Mouse (Mus musculus) intestine, postnatal 0 days (tissue): ENCODE measurements around the gene Olfr51. TPM values are rescaled to one million over a fixed set of nuclear protein-coding genes. Genes with fewer than 3 reads are reported as not detected.

Experiments used
- ATAC-seq: fragments of 200-750 bp; cut with Nextera tagmentation; 2 replicates; pipeline ENCODE4 v1.8.0; 2017; ENCODE audit warnings: mild to moderate bottlenecking, moderate TSS enrichment, moderate library complexity
- H3K27ac ChIP-seq: fragments of 300-500 bp; sonication (generic); 2 replicates; pipeline ENCODE4 v1.5.1; 2014; ENCODE audit warnings: mild to moderate bottlenecking, low read depth, low read length, moderate library complexity
- H3K27me3 ChIP-seq: fragments of 300-500 bp; sonication (generic); replicated peaks from 2 replicates; pipeline ENCODE4 v1.6.1; 2014; ENCODE audit warnings: low read length, mixed read lengths; ENCODE audit not compliant: control insufficient read depth, insufficient read depth
- H3K36me3 ChIP-seq: fragments of 300-500 bp; sonication (generic); 2 replicates; pipeline ENCODE4 v1.6.1; 2014; ENCODE audit warnings: mild to moderate bottlenecking, moderate library complexity; ENCODE audit not compliant: control insufficient read depth, insufficient read depth
- H3K4me1 ChIP-seq: fragments of 300-500 bp; sonication (generic); replicated peaks from 2 replicates; pipeline ENCODE4 v1.6.1; 2014; ENCODE audit warnings: antibody characterized with exemption, low read length, mixed read lengths; ENCODE audit not compliant: control insufficient read depth, insufficient read depth
- H3K4me2 ChIP-seq: fragments of 300-500 bp; sonication (generic); replicated peaks from 2 replicates; pipeline ENCODE4 v1.6.1; 2014; ENCODE audit warnings: low read depth, mild to moderate bottlenecking, moderate library complexity
- H3K4me3 ChIP-seq: fragments of 300-500 bp; sonication (generic); 2 replicates; pipeline ENCODE4 v1.5.1; 2014; ENCODE audit warnings: low read depth, low read length
- H3K9ac ChIP-seq: fragments of 300-500 bp; sonication (generic); 2 replicates; pipeline ENCODE4 v1.6.1; 2014; ENCODE audit warnings: mild to moderate bottlenecking, low read depth, low read length
- H3K9me3 ChIP-seq: fragments of 300-500 bp; sonication (generic); 2 replicates; pipeline ENCODE4 v1.6.1; 2016; ENCODE audit warnings: mixed run types; ENCODE audit not compliant: control insufficient read depth
- CTCF ChIP-seq: sonication (generic); IDR thresholded peaks from 2 replicates; pipeline ENCODE4 v1.5.1; 2016; ENCODE audit warnings: low read depth, mild to moderate bottlenecking, control low read depth, antibody characterized with exemption, moderate library complexity
- WGBS: fragments of 180-500 bp; shearing (Covaris S2); extraction: QIAGEN DNeasy Blood & Tissue Kit; methylation state at CpG from one replicate; pipeline ENCODE4 v1.1.7; 2014; 5-methylcytosine and 5-hydroxymethylcytosine counted together
- polyA plus RNA-seq: library from polyadenylated mRNA; unstranded; fragments of >200 nt; fragmentation: Nextera tagmentation; extraction: Ambion mirVana; gene quantifications from 2 replicates; pipeline ENCODE4 v1.2.1, GENCODE M21; 2015

Olfr51 gene
- polyA plus RNA-seq: not detected in 2 replicates

DNA sequence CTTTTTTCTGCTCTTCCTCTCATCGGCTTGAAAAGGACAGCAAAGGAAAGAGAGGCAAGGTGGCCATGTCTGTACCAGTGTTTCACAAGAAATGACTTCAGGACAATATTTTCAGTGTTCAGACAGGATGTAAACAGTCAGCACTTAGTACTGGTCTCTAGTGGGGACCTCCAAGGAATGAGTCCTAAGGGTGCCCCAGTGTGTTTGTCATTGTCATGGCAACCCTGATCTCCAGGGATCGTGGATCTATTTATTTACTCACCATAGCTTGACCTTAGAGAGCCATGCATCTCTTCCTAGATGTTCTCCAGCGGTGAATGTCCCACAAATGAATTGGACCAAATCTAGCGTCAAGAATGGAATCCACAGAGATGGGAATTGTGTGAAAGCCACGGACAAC lies at the start of gene Olfr51:
Olfr51 (plus strand) TSS at position 301 of the 400 bp plus-strand sequence.
- no peak for TF ChIP-seq CTCF
- H3K4me2 ChIP-seq: no peak within 1 kb of the TSS
- no peak within 1 kb of the TSS for H3K4me3 ChIP-seq
- ATAC-seq: no peak
- H3K4me1 ChIP-seq: no peaks in the 10 kb centered on the region
- no peaks in the 10 kb centered on the region for H3K36me3 ChIP-seq
- 61% methylated on average over 5 of the region's 5 CpGs for WGBS
- H3K9ac ChIP-seq: no peak within 1 kb of the TSS
- no peaks in the 10 kb centered on the region for H3K27me3 ChIP-seq
- H3K9me3 ChIP-seq: no peaks in the 10 kb centered on the region
- no peak within 1 kb of the TSS for H3K27ac ChIP-seq

DNA sequence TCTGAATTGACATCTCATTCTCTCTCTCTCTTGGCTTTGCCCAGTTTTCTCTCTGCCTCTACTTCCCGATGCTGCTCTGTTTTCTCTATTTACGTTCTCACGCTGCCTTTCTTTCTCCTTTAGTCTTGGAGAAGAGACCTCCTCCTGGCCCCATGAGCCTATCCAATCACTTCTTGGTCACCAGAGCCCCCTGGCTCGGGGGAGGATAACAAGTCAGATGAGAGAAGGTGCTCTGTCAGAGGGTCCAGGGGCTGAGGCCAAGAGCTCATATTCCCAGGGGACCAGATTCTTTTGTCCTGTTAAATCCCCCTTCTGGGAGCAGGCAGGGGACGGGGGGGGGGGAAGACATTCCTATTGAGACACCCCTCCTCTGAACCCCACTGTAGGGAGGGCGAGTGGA lies 49.7 kb upstream of the Olfr51 start, which contains the start of gene Prop1:
Prop1 (minus strand) TSS at position 101 of the 400 bp plus-strand sequence.
- no peak within 1 kb of the TSS for H3K9ac ChIP-seq
- no peaks in the 10 kb centered on the region for H3K9me3 ChIP-seq
- H3K4me2 ChIP-seq: no peak within 1 kb of the TSS
- WGBS: 76% methylated on average over 6 of the region's 6 CpGs
- TF ChIP-seq CTCF: no peak
- no peaks in the 10 kb centered on the region for H3K4me1 ChIP-seq
- H3K27ac ChIP-seq: no peak within 1 kb of the TSS
- ATAC-seq: no peak
- H3K36me3 ChIP-seq: no peaks in the 10 kb centered on the region
- H3K4me3 ChIP-seq: no peak within 1 kb of the TSS
- no peaks in the 10 kb centered on the region for H3K27me3 ChIP-seq

DNA sequence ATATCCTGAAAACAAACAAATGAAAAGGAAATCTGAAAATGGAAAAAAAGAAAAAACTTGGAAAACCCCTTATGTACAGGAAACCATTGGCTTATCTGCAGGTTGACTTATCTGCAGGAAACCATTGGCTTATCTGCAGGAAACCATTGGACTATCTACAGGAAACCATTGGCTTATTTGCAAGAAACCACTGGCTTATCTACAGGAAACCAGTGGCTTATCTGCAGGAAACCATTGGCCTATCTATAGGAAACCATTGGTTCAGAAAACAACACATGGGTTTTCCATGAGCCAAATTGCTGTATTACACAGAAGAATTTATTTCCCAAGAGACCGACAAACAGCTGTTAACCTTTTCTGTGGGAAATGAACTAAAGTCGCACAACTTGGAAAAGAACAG lies 38.5 kb upstream of the Olfr51 start:
- Histone ChIP-seq H3K4me3 (no peak overlapping the region), H3K4me2 (no peak overlapping the region), H3K9me3 (no peaks in the 10 kb centered on the region), H3K36me3 (no peaks in the 10 kb centered on the region), H3K27me3 (no peaks in the 10 kb centered on the region), H3K27ac (no peak overlapping the region), H3K9ac (no peak overlapping the region), H3K4me1 (no peaks in the 10 kb centered on the region)
- WGBS: 81% methylated on average over 2 of the region's 2 CpGs
- no peak for TF ChIP-seq CTCF
- no peak for ATAC-seq

DNA sequence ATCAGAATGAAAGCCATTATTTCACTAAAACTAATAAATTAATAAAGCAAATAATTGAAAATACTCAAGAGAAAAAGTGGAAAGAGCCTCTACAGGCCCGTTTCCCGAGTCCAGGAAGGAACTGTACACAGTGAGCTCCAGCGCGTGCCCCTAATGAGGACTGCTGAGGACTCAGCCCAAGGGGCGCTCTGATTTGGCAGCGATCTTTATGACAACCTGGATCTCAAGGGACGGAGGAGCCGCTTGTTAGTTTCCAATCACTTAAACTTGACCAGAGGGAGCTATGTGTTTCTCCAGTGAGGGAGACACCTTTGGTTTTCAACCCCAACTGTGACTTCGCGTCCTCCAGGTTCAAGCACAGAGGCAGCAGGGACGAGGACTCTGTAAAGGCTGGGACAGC lies 37.2 kb upstream of the Olfr51 start, which contains the start of gene Olfr1378:
Olfr1378 (plus strand) TSS at position 301 of the 400 bp plus-strand sequence.
- Histone ChIP-seq H3K36me3 (no peaks in the 10 kb centered on the region), H3K9ac (no peak within 1 kb of the TSS), H3K27ac (no peak within 1 kb of the TSS), H3K4me1 (no peaks in the 10 kb centered on the region), H3K4me3 (no peak within 1 kb of the TSS), H3K27me3 (no peaks in the 10 kb centered on the region), H3K9me3 (no peaks in the 10 kb centered on the region), H3K4me2 (no peak within 1 kb of the TSS)
- WGBS: 84% methylated on average over 11 of the region's 11 CpGs
- TF ChIP-seq CTCF: no peak
- no peak for ATAC-seq

DNA sequence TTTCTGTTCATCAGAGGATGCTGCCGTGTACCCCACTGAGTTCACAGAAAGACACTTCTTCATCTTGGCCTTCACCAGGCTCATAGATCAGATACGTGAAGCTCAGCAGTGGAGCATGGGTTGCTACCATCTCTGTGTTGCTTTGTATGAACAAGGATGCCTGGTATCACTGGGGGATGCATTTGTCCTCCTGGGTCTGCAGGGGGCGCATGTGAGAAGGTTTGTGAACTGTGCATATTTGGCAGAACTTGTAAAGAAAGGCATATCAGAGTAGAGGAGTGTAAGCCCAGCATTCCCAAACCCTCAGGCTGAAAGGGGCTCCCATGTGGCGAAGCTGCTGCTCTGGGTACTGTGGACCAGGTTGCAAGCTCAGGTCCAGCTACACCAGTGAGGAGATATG lies 26.2 kb upstream of the Olfr51 start:
- H3K4me3 ChIP-seq: no peak overlapping the region
- H3K27me3 ChIP-seq: no peaks in the 10 kb centered on the region
- no peaks in the 10 kb centered on the region for H3K9me3 ChIP-seq
- H3K27ac ChIP-seq: no peak overlapping the region
- peak; percentile 23; the same call in 1 of the 2 replicates for TF ChIP-seq CTCF
- no peak for ATAC-seq
- no peak overlapping the region for H3K4me2 ChIP-seq
- no peaks in the 10 kb centered on the region for H3K36me3 ChIP-seq
- H3K9ac ChIP-seq: no peak overlapping the region
- WGBS: 65% methylated on average over 4 of the region's 4 CpGs
- no peaks in the 10 kb centered on the region for H3K4me1 ChIP-seq

DNA sequence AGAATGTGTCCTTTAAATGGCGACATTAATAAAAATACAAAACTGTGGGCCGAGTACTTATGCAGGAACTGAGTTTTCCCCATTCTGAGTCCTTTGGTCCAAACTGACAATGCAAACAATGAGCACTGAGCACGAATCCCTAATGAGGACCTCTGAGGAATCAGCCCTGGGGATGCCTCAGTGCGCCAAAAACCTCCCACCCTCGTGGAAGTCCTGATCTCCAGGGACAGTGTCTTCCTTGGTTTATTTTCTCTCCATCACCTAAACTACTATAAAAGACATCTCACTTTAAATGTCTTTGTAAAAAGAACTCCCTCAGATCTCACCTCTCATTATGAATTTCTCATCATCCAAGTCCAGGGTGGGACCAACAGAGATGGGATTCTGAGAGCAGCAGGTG lies 21.7 kb upstream of the Olfr51 start, which contains the start of gene Olfr1377:
Olfr1377 (plus strand) TSS at position 301 of the 400 bp plus-strand sequence.
- Histone ChIP-seq H3K27ac (no peak within 1 kb of the TSS), H3K9ac (no peak within 1 kb of the TSS), H3K4me3 (no peak within 1 kb of the TSS), H3K4me2 (no peak within 1 kb of the TSS), H3K27me3 (no peaks in the 10 kb centered on the region), H3K9me3 (no peaks in the 10 kb centered on the region), H3K4me1 (no peaks in the 10 kb centered on the region), H3K36me3 (no peaks in the 10 kb centered on the region)
- TF ChIP-seq CTCF: no peak
- no peak for ATAC-seq
- WGBS: 68% methylated on average over 5 of the region's 5 CpGs

DNA sequence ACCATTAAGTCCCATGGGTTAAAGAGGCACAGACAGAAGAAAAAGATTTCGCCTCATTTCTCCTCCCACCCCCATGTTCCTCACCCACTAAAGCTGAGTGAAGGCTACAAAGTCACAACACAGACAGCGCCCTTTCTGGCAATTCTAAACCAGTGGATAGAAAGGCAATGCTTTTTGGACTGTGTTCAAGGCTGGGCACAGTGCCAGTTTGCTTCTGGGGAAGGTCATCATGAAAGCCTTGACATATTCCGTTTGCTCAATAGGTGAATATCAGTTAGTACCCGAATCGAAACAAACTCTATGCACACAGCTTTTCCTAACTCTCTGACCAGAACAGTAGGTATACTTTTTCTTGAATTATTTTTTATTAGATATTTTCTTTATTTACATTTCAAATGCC lies 8.4 kb downstream of the Olfr51 start:
- Histone ChIP-seq H3K4me3 (no peak overlapping the region), H3K9me3 (no peaks in the 10 kb centered on the region), H3K9ac (no peak overlapping the region), H3K27ac (no peak overlapping the region), H3K36me3 (no peaks in the 10 kb centered on the region), H3K4me2 (no peak overlapping the region), H3K4me1 (no peaks in the 10 kb centered on the region), H3K27me3 (no peaks in the 10 kb centered on the region)
- TF ChIP-seq CTCF: no peak
- no peak for ATAC-seq
- WGBS: 67% methylated on average over 5 of the region's 5 CpGs
